Mouse (Mus musculus): ENCODE measurements around the gene Gm28047.
A peak's percentile ranks its signal among the peaks of the same experiment; 100 is the strongest.

GRCm38 (mm10) chr15:102665494-102665893, 40.6 kb upstream of the Gm28047 start:
- TF ChIP-seq POLR2A (IDR thresholded peaks at IDR 0.05; ENCODE audit: extremely low read depth, insufficient read depth, low read length) (no peak), CTCF (IDR thresholded peaks at IDR 0.05; ENCODE audit: low read depth, low read length) (peak; percentile 66; the same call in 1 of the 2 replicates)

Data from liver, adult 2 months (tissue).